Mouse (Mus musculus): ENCODE measurements around the gene Plekhg6.

GRCm38 (mm10) chr6:125361467-125362291, 18.9 kb downstream of the Plekhg6 start:
- TF ChIP-seq CTCF (IDR thresholded peaks at IDR 0.05; ENCODE audit: borderline replicate concordance, insufficient read depth, low read length) (0 out of 2 replicates have a peak, but pooled peaks have one; percentile 10), POLR2A (IDR thresholded peaks at IDR 0.05; ENCODE audit: low read depth, low read length) (no peak)

Measured in embryonic fibroblast, embryonic 13.5 days (primary cell).